Mouse (Mus musculus): ENCODE results near the gene Tubgcp6.

Gene Tubgcp6

GRCm38 (mm10) chr15:89100823-89101222 lies 22.1 kb downstream of the Tubgcp6 start:
- no peak for DNase-seq

- DNase-seq: peak in 1 of 2 experiments; percentile 43
Observed at GRCm38 (mm10) chr15:89098616-89099015, 24.3 kb downstream of the Tubgcp6 start.

- DNase-seq: no peak
Observed at GRCm38 (mm10) chr15:89097450-89097849, 25.5 kb downstream of the Tubgcp6 start.

- DNase-seq: no peak
Observed at GRCm38 (mm10) chr15:89092181-89092580, 30.7 kb downstream of the Tubgcp6 start.

GRCm38 (mm10) chr15:89090662-89091061 lies 32.2 kb downstream of the Tubgcp6 start:
- no peak for DNase-seq

- DNase-seq: peak in 1 of 2 experiments; percentile 73
Observed at GRCm38 (mm10) chr15:89089248-89090051, 33.5 kb downstream of the Tubgcp6 start.

- peak; percentile 95 to 96 for DNase-seq
Observed at GRCm38 (mm10) chr15:89088607-89089247, 34.2 kb downstream of the Tubgcp6 start, which contains the start of gene Selenoo. Selenoo (plus strand) TSS chr15:89089084.

GRCm38 (mm10) chr15:89084826-89085225 lies 38.1 kb downstream of the Tubgcp6 start:
- no peak for DNase-seq

GRCm38 (mm10) chr15:89083906-89084305 lies 39.0 kb downstream of the Tubgcp6 start:
- no peak for DNase-seq

- no peak for DNase-seq
Observed at GRCm38 (mm10) chr15:89078208-89078836, 44.6 kb downstream of the Tubgcp6 start.

- peak; percentile 78 to 84 for DNase-seq
Observed at GRCm38 (mm10) chr15:89076156-89076731, 46.7 kb downstream of the Tubgcp6 start.

GRCm38 (mm10) chr15:89075478-89076147 lies 47.3 kb downstream of the Tubgcp6 start:
- DNase-seq: peak; percentile 95

GRCm38 (mm10) chr15:89074613-89075477 lies 48.1 kb downstream of the Tubgcp6 start, which contains the start of gene Trabd:
Trabd (plus strand) TSS chr15:89075124.
- no peak for DNase-seq

- DNase-seq: no peak
Observed at GRCm38 (mm10) chr15:89073993-89074603, 48.8 kb downstream of the Tubgcp6 start.

GRCm38 (mm10) chr15:89070606-89071005 lies 52.3 kb downstream of the Tubgcp6 start:
- peak in 1 of 2 experiments; percentile 16 for DNase-seq

GRCm38 (mm10) chr15:89069336-89069840 lies 53.5 kb downstream of the Tubgcp6 start:
- peak; percentile 9 to 12 for DNase-seq

- DNase-seq: peak; percentile 38 to 50
Observed at GRCm38 (mm10) chr15:89068226-89068625, 54.7 kb downstream of the Tubgcp6 start.

- DNase-seq: peak in 1 of 2 experiments; percentile 24
Observed at GRCm38 (mm10) chr15:89067609-89068008, 55.3 kb downstream of the Tubgcp6 start.

- DNase-seq: peak in 1 of 2 experiments; percentile 24
Observed at GRCm38 (mm10) chr15:89064891-89065290, 58.0 kb downstream of the Tubgcp6 start.

GRCm38 (mm10) chr15:89063536-89063935 lies 59.4 kb downstream of the Tubgcp6 start:
- DNase-seq: peak; percentile 62

- DNase-seq: peak in 1 of 2 experiments; percentile 23
Observed at GRCm38 (mm10) chr15:89063001-89063400, 59.9 kb downstream of the Tubgcp6 start.
